Mouse (Mus musculus) left cerebral cortex, adult 8-10 months (tissue): ENCODE results near the gene Dclk1. TPM values are rescaled to one million over a fixed set of nuclear protein-coding genes. Genes with fewer than 3 reads are reported as not detected.

Source experiments
- DNase-seq, 2 experiments: peaks; one replicate each; pipeline ENCODE4 v3.0.0; 2022; ENCODE audit warnings: low spot score in 2 of 2
- total RNA-seq, 4 experiments: library from RNA; stranded (reverse); gene quantifications; 2 replicates each; pipeline ENCODE4 v1.2.4; 2022

The Dclk1 gene
- total RNA-seq, 4 experiments from 2014 or later: 716 to 851 (median 782) TPM

GRCm38 (mm10) chr3:55331694-55332093, 89.5 kb downstream of the Dclk1 start:
- no peak for DNase-seq

DNA sequence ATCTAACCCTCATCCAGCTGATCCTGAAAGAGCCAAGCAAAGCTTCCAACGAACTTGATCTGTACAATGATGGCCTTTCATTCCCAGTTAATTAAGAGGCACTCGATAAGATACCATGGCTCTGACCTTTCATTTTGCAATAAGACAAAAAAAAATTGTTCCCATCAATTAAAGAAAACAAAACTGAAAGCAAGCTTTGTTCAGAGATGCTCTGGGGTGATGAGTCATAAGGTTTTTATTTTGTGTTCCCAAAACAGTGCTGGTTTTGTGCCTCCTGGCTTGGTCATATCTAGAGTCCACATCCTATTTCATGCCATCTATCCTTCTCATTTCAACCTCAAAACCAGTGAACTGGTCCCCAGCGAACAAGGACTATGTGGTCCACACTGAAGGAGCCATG, 91.3 kb downstream of the Dclk1 start:
- DNase-seq: no peak

DNA sequence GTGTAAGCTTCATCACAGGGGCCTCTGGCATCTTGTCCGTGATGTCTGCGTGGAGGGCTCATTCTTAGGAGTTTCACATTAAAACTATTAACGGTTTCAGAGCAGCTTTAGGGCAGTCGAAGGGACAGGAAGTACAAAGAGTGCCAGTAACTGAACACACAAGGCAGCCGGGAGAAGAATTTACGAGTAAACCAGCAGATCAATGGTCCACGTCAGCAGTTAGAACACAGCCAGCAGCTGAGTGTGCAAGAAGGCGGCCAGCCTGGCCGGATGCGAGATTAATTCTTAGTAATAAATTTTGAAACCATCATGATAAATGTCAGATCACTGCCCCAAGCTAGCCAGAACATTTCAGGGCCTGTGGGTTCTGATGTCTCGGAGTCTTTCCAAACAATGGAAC, 94.7 kb downstream of the Dclk1 start:
- no peak for DNase-seq

GRCm38 (mm10) chr3:55337671-55338070, 95.5 kb downstream of the Dclk1 start:
- DNase-seq: no peak

DNA sequence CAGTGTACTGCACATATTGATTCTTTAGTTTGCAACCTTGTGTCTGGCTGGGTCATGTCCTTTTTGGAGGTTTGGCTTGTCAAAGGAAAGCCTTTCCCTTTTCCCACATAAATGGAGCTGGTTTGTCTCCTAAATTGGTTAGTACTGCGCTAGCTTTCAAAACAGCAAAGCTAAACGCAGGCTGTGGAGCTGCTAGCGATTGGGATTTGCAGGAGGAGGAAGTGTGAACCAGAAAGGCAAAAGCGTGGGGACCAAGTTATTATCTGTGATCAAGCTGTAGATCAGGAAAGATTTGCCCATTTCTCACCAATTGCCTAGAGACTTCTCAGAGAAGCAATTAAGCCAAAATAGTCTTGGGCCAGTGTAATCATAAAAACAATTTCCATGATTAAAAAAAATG, 100.3 kb downstream of the Dclk1 start:
- DNase-seq: no peak

GRCm38 (mm10) chr3:55347371-55348025, 105.3 kb downstream of the Dclk1 start:
- DNase-seq: peak; percentile 30 to 58

GRCm38 (mm10) chr3:55348026-55348390, 105.8 kb downstream of the Dclk1 start:
- DNase-seq: peak in 1 of 2 experiments; percentile 51

GRCm38 (mm10) chr3:55350194-55350593, 108.0 kb downstream of the Dclk1 start:
- DNase-seq: peak; percentile 1 to 7

GRCm38 (mm10) chr3:55351281-55352052, 109.3 kb downstream of the Dclk1 start:
- peak in 1 of 2 experiments; percentile 80 for DNase-seq

GRCm38 (mm10) chr3:55352529-55352928, 110.4 kb downstream of the Dclk1 start:
- peak in 1 of 2 experiments; percentile 50 for DNase-seq

GRCm38 (mm10) chr3:55353169-55353568, 111.0 kb downstream of the Dclk1 start:
- DNase-seq: no peak

DNA sequence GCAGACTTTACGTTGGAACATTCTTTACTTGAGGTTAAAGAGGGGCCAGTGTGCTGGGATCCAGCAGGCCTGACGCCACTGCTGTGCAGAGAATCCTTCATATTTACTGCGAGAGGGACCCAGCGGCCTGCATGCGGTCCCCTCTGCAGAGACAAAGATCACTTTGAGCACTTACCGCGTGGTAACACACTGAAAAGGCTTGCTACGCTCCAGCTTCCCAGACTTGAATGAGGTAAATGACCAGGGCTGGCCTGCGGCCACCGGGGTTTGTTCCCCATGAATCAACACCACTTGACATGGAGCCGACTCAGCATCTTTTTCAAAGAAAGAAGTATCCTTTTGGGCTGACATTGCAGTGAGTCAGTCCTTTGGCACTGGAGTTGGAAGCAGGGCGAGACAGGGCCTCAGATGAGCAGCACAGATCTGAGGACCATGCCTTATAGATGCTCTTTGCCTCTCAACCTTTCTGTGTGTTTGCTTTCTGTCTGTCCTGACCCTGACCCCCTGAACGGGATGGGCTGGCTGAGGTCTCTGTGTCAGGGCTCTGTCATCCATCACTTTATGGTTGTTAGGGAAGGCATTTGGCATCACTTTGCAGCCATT, 111.8 kb downstream of the Dclk1 start:
- peak in 1 of 2 experiments; percentile 72 for DNase-seq

DNA sequence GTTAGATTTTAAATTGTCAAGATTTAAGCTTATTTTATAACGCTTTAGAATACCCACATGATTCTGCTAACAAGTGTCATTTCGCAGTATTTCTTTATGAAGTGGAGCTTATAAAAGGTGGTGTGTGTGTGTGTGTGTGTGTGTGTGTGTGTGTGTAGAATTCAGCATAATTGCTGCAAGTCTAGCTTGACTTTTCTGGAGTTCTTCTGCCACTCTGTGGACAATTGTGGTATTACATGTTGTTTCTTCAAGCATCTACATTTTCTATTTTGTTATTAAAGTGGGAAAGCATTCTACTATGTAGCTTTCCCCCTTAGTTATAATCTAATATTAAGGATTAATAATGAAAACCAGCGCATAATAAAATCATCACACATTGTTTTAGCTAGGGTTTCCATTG, 112.6 kb downstream of the Dclk1 start:
- DNase-seq: no peak

DNA sequence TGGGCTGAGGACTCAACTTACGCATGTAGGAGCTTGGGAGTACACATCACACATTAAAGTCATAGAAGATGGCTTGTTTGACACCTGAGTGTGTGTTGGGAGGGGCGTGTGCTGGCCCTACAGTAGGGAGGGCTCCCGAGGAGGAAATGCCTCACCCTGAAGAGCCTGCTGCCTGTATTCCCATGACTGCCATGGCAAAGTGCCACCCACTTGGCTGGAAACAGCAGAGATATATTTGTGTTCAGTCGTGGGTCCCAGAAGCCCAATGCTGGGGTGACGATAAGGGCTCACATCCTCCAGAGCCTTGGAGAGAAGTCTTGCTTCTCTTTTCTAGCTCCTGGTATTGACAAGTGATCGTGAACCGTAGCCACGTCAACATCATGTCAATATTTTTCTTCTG, 116.3 kb downstream of the Dclk1 start:
- no peak for DNase-seq

GRCm38 (mm10) chr3:55360836-55361235, 118.7 kb downstream of the Dclk1 start:
- no peak for DNase-seq

GRCm38 (mm10) chr3:55367166-55367565, 125.0 kb downstream of the Dclk1 start:
- no peak for DNase-seq

DNA sequence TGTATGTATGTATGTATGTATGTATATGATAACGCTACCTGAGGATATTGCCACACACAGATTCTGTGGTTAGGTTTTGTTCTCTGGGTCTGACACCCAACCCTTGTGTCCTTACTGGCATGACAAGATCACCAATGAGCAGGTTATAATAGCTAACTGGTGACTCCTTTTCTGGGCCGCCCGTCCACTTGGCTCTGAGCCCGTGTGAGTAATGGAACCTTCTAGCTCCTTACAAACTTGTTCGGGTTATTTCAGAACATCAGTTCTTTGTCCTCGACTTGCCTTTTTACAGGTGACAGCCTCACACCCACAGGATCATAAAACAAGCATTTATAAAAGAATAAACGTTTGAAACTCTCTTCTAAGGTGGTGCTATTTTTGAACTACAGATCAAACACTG, 127.0 kb downstream of the Dclk1 start:
- DNase-seq: no peak

DNA sequence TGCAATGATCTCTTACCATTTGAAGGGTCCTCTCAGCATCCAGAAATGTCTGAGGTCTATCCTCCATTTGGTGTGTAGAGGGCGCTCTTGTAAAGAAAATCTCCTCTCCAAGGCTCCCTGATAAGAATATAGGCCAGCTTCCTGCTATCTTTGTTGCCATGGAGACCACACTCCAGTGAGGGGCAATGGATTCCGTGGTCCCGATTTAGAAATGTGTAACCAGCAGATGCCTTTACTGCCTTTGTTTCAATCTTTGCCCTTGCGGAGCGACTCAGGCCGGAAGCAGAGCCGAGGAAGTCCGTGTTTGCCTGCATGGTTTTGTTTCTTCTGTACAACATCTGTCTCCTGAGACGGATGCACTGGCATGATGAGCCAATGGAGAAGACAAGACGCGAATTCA, 131.5 kb downstream of the Dclk1 start:
- DNase-seq: peak; percentile 75 to 76

DNA sequence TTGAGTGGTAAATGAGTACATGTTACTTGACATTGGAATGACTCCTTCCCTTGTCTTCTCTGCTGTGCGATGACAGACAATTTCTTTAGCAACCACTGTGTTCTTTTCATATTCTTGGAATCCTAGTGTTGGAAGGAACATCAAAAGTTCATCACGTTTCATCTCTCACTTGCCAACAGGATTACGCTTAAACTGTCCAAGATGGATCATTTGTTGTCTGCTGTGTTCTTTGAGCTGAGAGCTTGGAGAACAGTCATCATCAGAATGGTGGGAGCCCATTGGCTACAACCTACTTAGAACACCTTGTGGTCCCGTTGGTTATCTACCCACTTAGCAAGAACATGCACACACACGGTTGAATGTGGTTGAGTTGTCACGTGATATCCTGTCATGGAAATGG, 136.4 kb downstream of the Dclk1 start:
- DNase-seq: no peak

DNA sequence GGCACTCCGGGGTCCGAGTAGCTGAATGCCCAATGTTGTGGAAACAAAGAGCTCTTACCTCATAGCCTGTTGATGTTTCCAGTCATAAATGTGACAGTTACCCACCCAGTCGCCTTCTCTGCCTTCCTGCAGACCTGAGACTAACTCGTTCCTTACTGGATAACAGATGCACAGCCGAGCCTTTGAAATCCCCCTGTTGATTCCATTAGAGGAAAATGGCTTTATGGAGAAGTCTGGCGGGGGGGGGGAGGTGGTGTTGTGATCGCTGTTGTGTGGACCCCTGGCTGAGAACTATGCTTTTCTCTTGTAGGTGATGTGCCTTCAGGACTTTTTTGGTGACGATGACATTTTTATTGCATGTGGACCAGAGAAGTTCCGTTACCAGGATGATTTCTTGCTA, 138.3 kb downstream of the Dclk1 start:
- DNase-seq: no peak

GRCm38 (mm10) chr3:55392605-55393004, 150.4 kb downstream of the Dclk1 start:
- no peak for DNase-seq

- DNase-seq: no peak
Observed at GRCm38 (mm10) chr3:55393549-55393948, 151.4 kb downstream of the Dclk1 start.

- peak in 1 of 2 experiments; percentile 53 for DNase-seq
Observed at GRCm38 (mm10) chr3:55396792-55397191, 154.6 kb downstream of the Dclk1 start.
